Mouse (Mus musculus): ENCODE measurements around the gene Frmd5.
A peak's percentile ranks its signal among the peaks of the same experiment; 100 is the strongest.

Gene Frmd5

GRCm38 (mm10) chr2:121806959-121807653 is at the start of gene Frmd5:
TSS of gene Frmd5 (minus strand) at chr2:121807087.
- DNase-seq (ENCODE audit: inconsistent age in 2 of 2, low spot score in 1 of 2): peak; percentile 95 to 98

- DNase-seq (ENCODE audit: inconsistent age in 2 of 2, low spot score in 1 of 2): no peak
Observed at GRCm38 (mm10) chr2:121853974-121854373, 47.1 kb upstream of the Frmd5 start.

GRCm38 (mm10) chr2:121852045-121852444 is 45.2 kb upstream of the Frmd5 start:
- no peak for DNase-seq (ENCODE audit: inconsistent age in 2 of 2, low spot score in 1 of 2)

GRCm38 (mm10) chr2:121846050-121846449 is 39.2 kb upstream of the Frmd5 start:
- no peak for DNase-seq (ENCODE audit: inconsistent age in 2 of 2, low spot score in 1 of 2)

- DNase-seq (ENCODE audit: inconsistent age in 2 of 2, low spot score in 1 of 2): no peak
Observed at GRCm38 (mm10) chr2:121842249-121842648, 35.4 kb upstream of the Frmd5 start.

GRCm38 (mm10) chr2:121841453-121841852 is 34.6 kb upstream of the Frmd5 start:
- DNase-seq (ENCODE audit: inconsistent age in 2 of 2, low spot score in 1 of 2): no peak

- DNase-seq (ENCODE audit: inconsistent age in 2 of 2, low spot score in 1 of 2): no peak
Observed at GRCm38 (mm10) chr2:121834926-121835325, 28.0 kb upstream of the Frmd5 start.

- DNase-seq (ENCODE audit: inconsistent age in 2 of 2, low spot score in 1 of 2): peak; percentile 82 to 93
Observed at GRCm38 (mm10) chr2:121832484-121832894, 25.6 kb upstream of the Frmd5 start.

GRCm38 (mm10) chr2:121828411-121828810 is 21.5 kb upstream of the Frmd5 start:
- DNase-seq (ENCODE audit: inconsistent age in 2 of 2, low spot score in 1 of 2): no peak

- no peak for DNase-seq (ENCODE audit: inconsistent age in 2 of 2, low spot score in 1 of 2)
Observed at GRCm38 (mm10) chr2:121826189-121826588, 19.3 kb upstream of the Frmd5 start.

GRCm38 (mm10) chr2:121824653-121825052 is 17.8 kb upstream of the Frmd5 start:
- peak in 1 of 2 experiments; percentile 69 for DNase-seq (ENCODE audit: inconsistent age in 2 of 2, low spot score in 1 of 2)

- no peak for DNase-seq (ENCODE audit: inconsistent age in 2 of 2, low spot score in 1 of 2)
Observed at GRCm38 (mm10) chr2:121821787-121822186, 14.9 kb upstream of the Frmd5 start.

GRCm38 (mm10) chr2:121810876-121811275 is 4.0 kb upstream of the Frmd5 start:
- peak in 1 of 2 experiments; percentile 68 for DNase-seq (ENCODE audit: inconsistent age in 2 of 2, low spot score in 1 of 2)

- no peak for DNase-seq (ENCODE audit: inconsistent age in 2 of 2, low spot score in 1 of 2)
Observed at GRCm38 (mm10) chr2:121809126-121809525, 2.2 kb upstream of the Frmd5 start.

- peak; percentile 70 to 88 for DNase-seq (ENCODE audit: inconsistent age in 2 of 2, low spot score in 1 of 2)
Observed at GRCm38 (mm10) chr2:121806171-121806943, 530 bp downstream of the Frmd5 start.

GRCm38 (mm10) chr2:121799051-121799450 is 7.8 kb downstream of the Frmd5 start:
- no peak for DNase-seq (ENCODE audit: inconsistent age in 2 of 2, low spot score in 1 of 2)

- no peak for DNase-seq (ENCODE audit: inconsistent age in 2 of 2, low spot score in 1 of 2)
Observed at GRCm38 (mm10) chr2:121795995-121796394, 10.9 kb downstream of the Frmd5 start.

GRCm38 (mm10) chr2:121789777-121790176 is 17.1 kb downstream of the Frmd5 start:
- DNase-seq (ENCODE audit: inconsistent age in 2 of 2, low spot score in 1 of 2): no peak

- no peak for DNase-seq (ENCODE audit: inconsistent age in 2 of 2, low spot score in 1 of 2)
Observed at GRCm38 (mm10) chr2:121788415-121788814, 18.5 kb downstream of the Frmd5 start.

- no peak for DNase-seq (ENCODE audit: inconsistent age in 2 of 2, low spot score in 1 of 2)
Observed at GRCm38 (mm10) chr2:121787767-121788166, 19.1 kb downstream of the Frmd5 start.

- DNase-seq (ENCODE audit: inconsistent age in 2 of 2, low spot score in 1 of 2): no peak
Observed at GRCm38 (mm10) chr2:121787271-121787670, 19.6 kb downstream of the Frmd5 start.

GRCm38 (mm10) chr2:121776219-121776618 is 30.7 kb downstream of the Frmd5 start:
- DNase-seq (ENCODE audit: inconsistent age in 2 of 2, low spot score in 1 of 2): peak; percentile 66 to 86
